Mouse (Mus musculus): ENCODE results near the gene Rbfox2. TPM values are rescaled to one million over a fixed set of nuclear protein-coding genes. Genes with fewer than 3 reads are reported as not detected.

The Rbfox2 gene
- polyA plus RNA-seq, 1 experiment = 177 TPM

GRCm38 (mm10) chr15:77149551-77149950, 157.3 kb downstream of the Rbfox2 start:
- peak overlapping the region; percentile 42; the same call in 1 of the 2 replicates for H3K27ac ChIP-seq (ENCODE audit: insufficient read depth, low read length)
- H3K27me3 ChIP-seq (ENCODE audit: control insufficient read depth, insufficient read depth, low read length) = no peaks in the 10 kb centered on the region
- TF ChIP-seq POLR2A (IDR thresholded peaks at IDR 0.05; ENCODE audit: borderline replicate concordance, insufficient read depth, low read length) (no peak), CTCF (IDR thresholded peaks at IDR 0.05; ENCODE audit: borderline replicate concordance, insufficient read depth, low read depth, low read length) (no peak)
- DNase-seq = no peak
- WGBS = 56% methylated on average over 3 of the region's 3 CpGs
- no peak overlapping the region for H3K4me3 ChIP-seq (replicated peaks; ENCODE audit: insufficient read depth, low read depth, low read length)
- peaks cover 27% of the 10 kb centered on the region for H3K4me1 ChIP-seq (ENCODE audit: control insufficient read depth, insufficient read depth, low read length)

GRCm38 (mm10) chr15:77146942-77147341, 159.9 kb downstream of the Rbfox2 start:
- H3K4me1 ChIP-seq (ENCODE audit: control insufficient read depth, insufficient read depth, low read length) = peaks cover 32% of the 10 kb centered on the region
- WGBS = 60% methylated on average over 4 of the region's 4 CpGs

DNA sequence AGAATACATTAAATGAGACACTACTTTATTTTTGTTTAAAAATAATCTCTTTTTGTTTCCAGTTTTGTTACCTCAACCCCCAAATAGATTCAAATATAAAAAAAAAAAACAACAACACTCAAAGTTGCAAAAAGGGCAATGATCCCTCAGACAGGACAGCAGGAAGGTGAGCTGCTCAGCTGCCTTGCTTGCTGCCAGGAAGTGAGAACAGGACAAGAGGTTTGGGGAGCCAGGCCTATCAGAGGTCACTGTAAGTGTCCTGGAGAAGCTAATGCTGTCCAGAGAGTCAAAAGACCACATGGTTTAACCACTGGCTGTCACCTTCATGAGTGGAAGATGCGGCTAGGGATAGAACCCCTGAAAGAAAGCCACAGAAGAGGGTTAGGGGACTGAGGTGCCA, 161.8 kb downstream of the Rbfox2 start:
- no peak for TF ChIP-seq POLR2A (IDR thresholded peaks at IDR 0.05; ENCODE audit: borderline replicate concordance, insufficient read depth, low read length)
- TF ChIP-seq CTCF (IDR thresholded peaks at IDR 0.05; ENCODE audit: borderline replicate concordance, insufficient read depth, low read depth, low read length) = no peak
- DNase-seq = no peak
- Histone ChIP-seq H3K4me3 (replicated peaks; ENCODE audit: insufficient read depth, low read depth, low read length) (no peak overlapping the region), H3K4me1 (ENCODE audit: control insufficient read depth, insufficient read depth, low read length) (peaks cover 38% of the 10 kb centered on the region), H3K27ac (ENCODE audit: insufficient read depth, low read length) (no peak overlapping the region), H3K27me3 (ENCODE audit: control insufficient read depth, insufficient read depth, low read length) (no peaks in the 10 kb centered on the region)
- 67% methylated on average over 1 of the region's 1 CpGs for WGBS

More at GRCm38 (mm10) chr15:77146942-77147341, 159.9 kb downstream of the Rbfox2 start:
- TF ChIP-seq CTCF (IDR thresholded peaks at IDR 0.05; ENCODE audit: borderline replicate concordance, insufficient read depth, low read depth, low read length) = no peak
- no peak for TF ChIP-seq POLR2A (IDR thresholded peaks at IDR 0.05; ENCODE audit: borderline replicate concordance, insufficient read depth, low read length)
- DNase-seq = no peak
- Histone ChIP-seq H3K27ac (ENCODE audit: insufficient read depth, low read length) (no peak overlapping the region), H3K27me3 (ENCODE audit: control insufficient read depth, insufficient read depth, low read length) (no peaks in the 10 kb centered on the region), H3K4me3 (replicated peaks; ENCODE audit: insufficient read depth, low read depth, low read length) (no peak overlapping the region)

- WGBS = 91% methylated on average over 5 of the region's 5 CpGs
- H3K27ac ChIP-seq (ENCODE audit: insufficient read depth, low read length) = no peak overlapping the region
- no peaks in the 10 kb centered on the region for H3K27me3 ChIP-seq (ENCODE audit: control insufficient read depth, insufficient read depth, low read length)
- H3K4me3 ChIP-seq (replicated peaks; ENCODE audit: insufficient read depth, low read depth, low read length) = no peak overlapping the region
- no peak for DNase-seq
- peaks cover 33% of the 10 kb centered on the region for H3K4me1 ChIP-seq (ENCODE audit: control insufficient read depth, insufficient read depth, low read length)
- TF ChIP-seq CTCF (IDR thresholded peaks at IDR 0.05; ENCODE audit: borderline replicate concordance, insufficient read depth, low read depth, low read length) (no peak), POLR2A (IDR thresholded peaks at IDR 0.05; ENCODE audit: borderline replicate concordance, insufficient read depth, low read length) (no peak)
Measured at GRCm38 (mm10) chr15:77142787-77143186, 164.0 kb downstream of the Rbfox2 start.

DNA sequence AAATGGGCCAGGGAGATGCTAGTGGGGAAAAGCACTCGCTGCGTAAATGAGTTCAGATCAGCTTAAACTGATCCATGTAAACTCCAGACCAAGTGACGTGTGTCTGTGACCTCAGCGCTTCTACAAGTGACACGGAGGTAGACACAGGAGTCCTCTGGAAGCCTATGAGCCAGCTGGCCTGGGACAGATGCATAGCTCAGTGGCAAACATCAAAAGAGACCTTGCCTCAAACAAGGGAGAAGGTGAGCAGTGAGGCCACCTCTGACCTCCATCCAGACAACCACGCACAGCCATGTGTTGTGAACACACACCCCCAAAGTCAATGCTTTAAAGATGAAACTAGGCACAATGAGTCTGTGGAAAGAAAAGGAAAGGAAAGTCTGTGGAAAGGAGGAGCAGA, 164.5 kb downstream of the Rbfox2 start:
- WGBS = 58% methylated on average over 6 of the region's 6 CpGs
- TF ChIP-seq CTCF (IDR thresholded peaks at IDR 0.05; ENCODE audit: borderline replicate concordance, insufficient read depth, low read depth, low read length) (no peak), POLR2A (IDR thresholded peaks at IDR 0.05; ENCODE audit: borderline replicate concordance, insufficient read depth, low read length) (no peak)
- H3K27me3 ChIP-seq (ENCODE audit: control insufficient read depth, insufficient read depth, low read length) = no peaks in the 10 kb centered on the region
- DNase-seq = no peak
- no peak overlapping the region for H3K4me3 ChIP-seq (replicated peaks; ENCODE audit: insufficient read depth, low read depth, low read length)
- H3K4me1 ChIP-seq (ENCODE audit: control insufficient read depth, insufficient read depth, low read length) = peaks cover 33% of the 10 kb centered on the region
- no peak overlapping the region for H3K27ac ChIP-seq (ENCODE audit: insufficient read depth, low read length)

DNA sequence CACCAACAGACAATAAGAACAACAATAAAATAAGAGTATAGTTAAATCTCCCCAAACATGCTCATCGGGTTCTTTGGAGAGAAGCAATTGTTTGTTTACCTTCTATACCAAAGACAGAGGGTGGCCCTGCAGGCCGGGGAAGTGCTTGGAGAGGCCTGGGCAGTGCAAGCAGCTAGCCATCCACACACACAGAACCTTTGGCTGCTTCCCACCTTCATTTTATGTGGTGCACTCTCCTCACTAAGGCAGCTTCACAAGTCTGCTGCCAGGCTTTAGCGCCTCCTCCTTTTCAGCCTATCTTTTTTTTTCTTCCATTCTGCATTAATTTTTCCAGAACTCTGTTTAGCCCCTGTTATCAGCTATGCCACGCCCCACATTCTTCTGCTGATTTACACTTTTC, 165.1 kb downstream of the Rbfox2 start:
- 41% methylated on average over 4 of the region's 4 CpGs for WGBS
- no peak for TF ChIP-seq POLR2A (IDR thresholded peaks at IDR 0.05; ENCODE audit: borderline replicate concordance, insufficient read depth, low read length)
- TF ChIP-seq CTCF (IDR thresholded peaks at IDR 0.05; ENCODE audit: borderline replicate concordance, insufficient read depth, low read depth, low read length) = no peak
- DNase-seq = peak; percentile 56 to 82
- no peaks in the 10 kb centered on the region for H3K27me3 ChIP-seq (ENCODE audit: control insufficient read depth, insufficient read depth, low read length)
- no peak overlapping the region for H3K27ac ChIP-seq (ENCODE audit: insufficient read depth, low read length)
- H3K4me1 ChIP-seq (ENCODE audit: control insufficient read depth, insufficient read depth, low read length) = peaks cover 27% of the 10 kb centered on the region
- no peak overlapping the region for H3K4me3 ChIP-seq (replicated peaks; ENCODE audit: insufficient read depth, low read depth, low read length)

DNA sequence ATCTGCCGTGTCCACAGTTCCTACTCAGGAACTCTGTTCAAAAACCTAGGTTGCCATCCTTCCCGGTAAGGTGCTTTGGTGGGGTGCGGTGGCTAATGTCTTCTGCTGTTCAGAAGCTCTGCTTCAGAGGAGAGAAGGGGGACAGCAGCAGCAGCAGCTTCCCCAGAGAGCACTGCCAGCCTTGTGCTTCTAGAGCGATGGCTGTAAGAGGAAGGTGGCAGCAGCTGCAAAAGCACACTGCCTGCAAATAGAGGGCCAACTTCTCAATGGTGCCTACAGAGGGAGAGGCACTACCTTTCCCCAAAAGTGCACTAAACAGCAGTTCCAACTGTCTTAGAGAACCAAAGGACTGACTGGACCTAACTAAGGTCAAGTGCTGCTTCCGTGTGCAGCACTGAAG, 168.5 kb downstream of the Rbfox2 start:
- TF ChIP-seq CTCF (IDR thresholded peaks at IDR 0.05; ENCODE audit: borderline replicate concordance, insufficient read depth, low read depth, low read length) = no peak
- WGBS = 38% methylated on average over 5 of the region's 5 CpGs
- H3K27me3 ChIP-seq (ENCODE audit: control insufficient read depth, insufficient read depth, low read length) = no peaks in the 10 kb centered on the region
- peaks cover 15% of the 10 kb centered on the region for H3K4me1 ChIP-seq (ENCODE audit: control insufficient read depth, insufficient read depth, low read length)
- DNase-seq = no peak
- peak overlapping the region; percentile 16; the same call in 1 of the 2 replicates for H3K27ac ChIP-seq (ENCODE audit: insufficient read depth, low read length)
- no peak overlapping the region for H3K4me3 ChIP-seq (replicated peaks; ENCODE audit: insufficient read depth, low read depth, low read length)

GRCm38 (mm10) chr15:77134483-77134882, 172.3 kb downstream of the Rbfox2 start:
- TF ChIP-seq POLR2A (IDR thresholded peaks at IDR 0.05; ENCODE audit: borderline replicate concordance, insufficient read depth, low read length) (no peak), CTCF (IDR thresholded peaks at IDR 0.05; ENCODE audit: borderline replicate concordance, insufficient read depth, low read depth, low read length) (no peak)
- Histone ChIP-seq H3K4me3 (replicated peaks; ENCODE audit: insufficient read depth, low read depth, low read length) (no peak overlapping the region), H3K27me3 (ENCODE audit: control insufficient read depth, insufficient read depth, low read length) (no peaks in the 10 kb centered on the region), H3K27ac (ENCODE audit: insufficient read depth, low read length) (no peak overlapping the region), H3K4me1 (ENCODE audit: control insufficient read depth, insufficient read depth, low read length) (peaks cover 5% of the 10 kb centered on the region)
- 98% methylated on average over 10 of the region's 10 CpGs for WGBS
- no peak for DNase-seq

Measured in cerebellum, adult 2 months (tissue).